In genomic region chr14:80215960-80216552, GRCm38 (mm10) we compare ENCODE assay signal across 9 mouse cellular contexts.
A peak's percentile ranks its signal among the peaks of the same experiment; 100 is the strongest.
DNase-seq lines count a peak whose midpoint lies in the region; ATAC-seq lines count a peak whose summit lies in the region.
"Had no signal": no experiment of that assay in that cellular context is flagged by ENCODE, and none has a peak within 500 bp of the region (broad histone marks: within the 10 kb centered on the region; RNA-seq: fewer than 3 reads in every experiment).

No protein-coding gene starts in this region.

- ATAC-seq in limb, embryonic 12.5 days (ENCODE audit: insufficient number of reproducible peaks, insufficient read depth, low FRiP score, low TSS enrichment, low read depth): peak; percentile 66; the same call in 1 of the 2 replicates

- no peak overlapping the region for H3K4me3 ChIP-seq in embryonic facial prominence, embryonic 10.5 days
- no peak overlapping the region for H3K4me3 ChIP-seq in limb, embryonic 12.5 days (replicated peaks)

- peaks cover 3% of the 10 kb centered on the region; the same call in 1 of the 2 replicates for H3K4me1 ChIP-seq in embryonic facial prominence, embryonic 10.5 days
- H3K4me1 ChIP-seq in limb, embryonic 12.5 days (replicated peaks): no peaks in the 10 kb centered on the region

- no peaks in the 10 kb centered on the region for H3K27me3 ChIP-seq in embryonic facial prominence, embryonic 10.5 days (replicated peaks; ENCODE audit: low read depth, poor library complexity, severe bottlenecking)
- no peaks in the 10 kb centered on the region for H3K27me3 ChIP-seq in limb, embryonic 12.5 days

- no peak overlapping the region for H3K9ac ChIP-seq in limb, embryonic 12.5 days (replicated peaks)

- H3K9me3 ChIP-seq in embryonic facial prominence, embryonic 10.5 days: no peaks in the 10 kb centered on the region
- no peaks in the 10 kb centered on the region for H3K9me3 ChIP-seq in limb, embryonic 12.5 days

- H3K4me2 ChIP-seq in limb, embryonic 12.5 days: no peak overlapping the region

- H3K27ac ChIP-seq in embryonic facial prominence, embryonic 10.5 days (replicated peaks): no peak overlapping the region
- H3K27ac ChIP-seq in limb, embryonic 12.5 days: no peak overlapping the region

- no peaks in the 10 kb centered on the region for H3K36me3 ChIP-seq in embryonic facial prominence, embryonic 10.5 days (replicated peaks)
- no peaks in the 10 kb centered on the region for H3K36me3 ChIP-seq in limb, embryonic 12.5 days
- H3K36me3 ChIP-seq: G1E had no signal

- 16% methylated on average over 6 of the region's 6 CpGs for WGBS in embryonic facial prominence, embryonic 10.5 days
- 22% methylated on average over 6 of the region's 6 CpGs for whole genome bisulfite sequencing in limb, embryonic 12.5 days

- DNase-seq in urinary bladder, adult 18-20 months (ENCODE audit: low spot score in 2 of 2): peak; percentile 37 to 41
- DNase-seq in urinary bladder, postnatal 10 days (ENCODE audit: low spot score): no peak
- DNase-seq in embryonic facial prominence, embryonic 10.5 days (ENCODE audit: low spot score): peak; percentile 82
- peak; percentile 34 to 49 for DNase-seq in heart, adult 18-20 months
- peak; percentile 67 to 81 for DNase-seq in kidney, adult 8-10 months
- peak; percentile 76 for DNase-seq in neural tube, embryonic 10.5 days (ENCODE audit: extremely low spot score, low spot score)
- DNase-seq in urinary bladder, adult 2 months (ENCODE audit: low spot score): peak; percentile 36
